ENCODE assay signal across 12 mouse cellular contexts in genomic region chr7:43747788-43748187, GRCm38 (mm10). TPM values are rescaled to one million over a fixed set of nuclear protein-coding genes. Genes with fewer than 3 reads are reported as not detected.
DNase-seq lines count a peak whose midpoint lies in the region; ATAC-seq and TF ChIP-seq lines count a peak whose summit lies in the region.
"Had no signal": no experiment of that assay in that cellular context is flagged by ENCODE, and none has a peak within 500 bp of the region (broad histone marks: within the 10 kb centered on the region; RNA-seq: fewer than 3 reads in every experiment).

No protein-coding gene starts in this region.

- H3K27me3 ChIP-seq in heart, embryonic 14.5 days (ENCODE audit: control insufficient read depth, insufficient read depth, low read length), result no peaks in the 10 kb centered on the region
- H3K27me3 ChIP-seq in thymus, adult 2 months (ENCODE audit: control insufficient read depth, insufficient read depth, low read length), result no peaks in the 10 kb centered on the region
- H3K27me3 ChIP-seq: midbrain, embryonic 15.5 days had no signal

- H3K36me3 ChIP-seq in heart, embryonic 14.5 days (ENCODE audit: control insufficient read depth, insufficient read depth, low read length), result no peaks in the 10 kb centered on the region
- no peaks in the 10 kb centered on the region for H3K36me3 ChIP-seq in thymus, adult 2 months (ENCODE audit: control insufficient read depth, insufficient read depth, low read length)
- H3K36me3 ChIP-seq: midbrain, embryonic 15.5 days had no signal

- H3K4me2 ChIP-seq in heart, embryonic 14.5 days (ENCODE audit: low read length), result no peak overlapping the region
- H3K4me2 ChIP-seq: midbrain, embryonic 15.5 days had no signal

- WGBS in heart, embryonic 14.5 days, result 48% methylated on average over 1 of the region's 1 CpGs
- WGBS in thymus, adult 2 months, result 17% methylated on average over 1 of the region's 1 CpGs

- H3K4me3 ChIP-seq in bone marrow macrophage, adult 2 months (ENCODE audit: insufficient read depth, low read length), result no peak overlapping the region
- no peak overlapping the region for H3K4me3 ChIP-seq in heart, embryonic 14.5 days (ENCODE audit: control insufficient read depth in 1 of 2, insufficient read depth in 1 of 2, low read depth in 1 of 2, low read length in 2 of 2)
- no peak overlapping the region for H3K4me3 ChIP-seq in thymus, adult 2 months (ENCODE audit: control insufficient read depth, insufficient read depth, low read length)
- H3K4me3 ChIP-seq: left cerebral cortex, adult 2 months; midbrain, embryonic 15.5 days had no signal

- peak; percentile 9 for DNase-seq in kidney, adult 9 months
- DNase-seq in kidney, adult 11 months, result no peak
- DNase-seq in lung, postnatal 25 days (ENCODE audit: low spot score), result peak; percentile 66
- no peak for DNase-seq in ovary, adult 18-20 months (ENCODE audit: low spot score)
- no peak for DNase-seq in thymus, adult 2 months
- DNase-seq: cerebellum, adult 9-11 months; right cerebral cortex, postnatal 4 days had no signal

- no peak for ATAC-seq in heart, embryonic 14.5 days (ENCODE audit: insufficient number of reproducible peaks, insufficient read depth, low FRiP score, low read depth)
- ATAC-seq: midbrain, embryonic 15.5 days had no signal

- no peak for TF ChIP-seq CTCF in bone marrow macrophage, adult 2 months (IDR thresholded peaks at IDR 0.05; ENCODE audit: low read depth, low read length)
- TF ChIP-seq CTCF in thymus, adult 2 months (IDR thresholded peaks at IDR 0.05; ENCODE audit: borderline replicate concordance, control insufficient read depth, extremely low read depth, insufficient read depth, low read length, poor library complexity), result no peak

- no peak for TF ChIP-seq POLR2A in bone marrow macrophage, adult 2 months (IDR thresholded peaks at IDR 0.05; ENCODE audit: borderline replicate concordance, low read depth, low read length)
- no peak for TF ChIP-seq POLR2A in thymus, adult 2 months (IDR thresholded peaks at IDR 0.05; ENCODE audit: control insufficient read depth, extremely low read depth, insufficient read depth, low read length, poor library complexity)

- peak overlapping the region; percentile 27; the same call in 1 of the 2 replicates for H3K27ac ChIP-seq in bone marrow macrophage, adult 2 months (ENCODE audit: insufficient read depth, low read depth, low read length)
- H3K27ac ChIP-seq in heart, embryonic 14.5 days (replicated peaks in 1 of 2; ENCODE audit: control insufficient read depth in 1 of 2, insufficient read depth in 1 of 2, low read depth in 2 of 2, low read length in 2 of 2), result peak overlapping the region; percentile 23 to 44; a peak in 3 of 4 replicates
- no peak overlapping the region for H3K27ac ChIP-seq in thymus, adult 2 months (ENCODE audit: control insufficient read depth, insufficient read depth, low read length)
- H3K27ac ChIP-seq: left cerebral cortex, adult 2 months; midbrain, embryonic 15.5 days had no signal

- H3K9me3 ChIP-seq in heart, embryonic 14.5 days (ENCODE audit: control insufficient read depth, low read length), result no peaks in the 10 kb centered on the region
- H3K9me3 ChIP-seq: midbrain, embryonic 15.5 days had no signal

- H3K9ac ChIP-seq in heart, embryonic 14.5 days (ENCODE audit: low read length), result no peak overlapping the region
- H3K9ac ChIP-seq: midbrain, embryonic 15.5 days had no signal

- peaks cover 25% of the 10 kb centered on the region for H3K4me1 ChIP-seq in bone marrow macrophage, adult 2 months (ENCODE audit: control insufficient read depth, insufficient read depth, low read length)
- H3K4me1 ChIP-seq in heart, embryonic 14.5 days (ENCODE audit: control insufficient read depth in 2 of 2, insufficient read depth in 2 of 2, low read length in 2 of 2), result no peaks in the 10 kb centered on the region
- no peaks in the 10 kb centered on the region for H3K4me1 ChIP-seq in thymus, adult 2 months (replicated peaks; ENCODE audit: control insufficient read depth, insufficient read depth, low read length)
- H3K4me1 ChIP-seq: midbrain, embryonic 15.5 days had no signal

RNA-seq across cellular contexts. Expression of gene Klk12, which starts 20.9 kb away (rescaled TPM):
- not detected in 2 replicates for polyA plus RNA-seq in bone marrow macrophage, adult 2 months (2012; ENCODE audit: insufficient read depth, insufficient read length, missing spikeins)
- polyA plus RNA-seq in heart, embryonic 14.5 days (2014; fragmentation: Nextera tagmentation; extraction: Ambion mirVana), result not detected in 2 replicates
- polyA plus RNA-seq in thymus, adult 2 months (2012; rRNA removed), result 0.33 and 0.85 TPM in 2 replicates
- polyA plus RNA-seq: frontal cortex, adult 2 months; midbrain, embryonic 15.5 days had no signal

RNA-seq across cellular contexts. Expression of gene Klk11, which starts 26.6 kb away (rescaled TPM):
- polyA plus RNA-seq in bone marrow macrophage, adult 2 months (2012; ENCODE audit: insufficient read depth, insufficient read length, missing spikeins), result not detected in 2 replicates
- polyA plus RNA-seq in heart, embryonic 14.5 days (2014; fragmentation: Nextera tagmentation; extraction: Ambion mirVana), result not detected in 2 replicates
- 0.32 and 0.81 TPM in 2 replicates for polyA plus RNA-seq in thymus, adult 2 months (2012; rRNA removed)
- polyA plus RNA-seq: frontal cortex, adult 2 months had no signal

RNA-seq across cellular contexts. Expression of gene Klk10, which starts 33.0 kb away (rescaled TPM):
- polyA plus RNA-seq in bone marrow macrophage, adult 2 months (2012; ENCODE audit: insufficient read depth, insufficient read length, missing spikeins), result not detected in 2 replicates
- polyA plus RNA-seq in heart, embryonic 14.5 days (2014; fragmentation: Nextera tagmentation; extraction: Ambion mirVana), result 0.19 and 0.34 TPM in 2 replicates
- 1.7 and 3.3 TPM in 2 replicates for polyA plus RNA-seq in thymus, adult 2 months (2012; rRNA removed)

RNA-seq across cellular contexts. Expression of gene Klk13, which starts 35.4 kb away (rescaled TPM):
- not detected in 2 replicates for polyA plus RNA-seq in bone marrow macrophage, adult 2 months (2012; ENCODE audit: insufficient read depth, insufficient read length, missing spikeins)
- not detected in 2 replicates for polyA plus RNA-seq in heart, embryonic 14.5 days (2014; fragmentation: Nextera tagmentation; extraction: Ambion mirVana)
- 3.6 and 4.4 TPM in 2 replicates for polyA plus RNA-seq in thymus, adult 2 months (2012; rRNA removed)

RNA-seq across cellular contexts. Expression of gene Klk9, which starts 43.9 kb away (rescaled TPM):
- polyA plus RNA-seq in bone marrow macrophage, adult 2 months (2012; ENCODE audit: insufficient read depth, insufficient read length, missing spikeins), result not detected in 2 replicates
- not detected in 2 replicates for polyA plus RNA-seq in heart, embryonic 14.5 days (2014; fragmentation: Nextera tagmentation; extraction: Ambion mirVana)
- polyA plus RNA-seq in thymus, adult 2 months (2012; rRNA removed), result 0.17 and 0.51 TPM in 2 replicates
- polyA plus RNA-seq: frontal cortex, adult 2 months had no signal

Comparison
In these comparisons a context has a peak if more than half of its experiments do, and no peak if none do; other contexts are left out.
1. DNase-seq: peak in kidney, adult 9 months (single experiment) and lung, postnatal 25 days (single experiment); none in kidney, adult 11 months (single experiment), ovary, adult 18-20 months (single experiment) and thymus, adult 2 months (single experiment).